Mouse (Mus musculus): Measurements from ENCODE around the gene Igsf10. TPM values are rescaled to one million over a fixed set of nuclear protein-coding genes. Genes with fewer than 3 reads are reported as not detected.

The Igsf10 gene
- polyA plus RNA-seq, 1 experiment from 2014 or later = 2.8 TPM

GRCm38 (mm10) chr3:59321278-59321876 is 22.8 kb downstream of the Igsf10 start:
- Histone ChIP-seq H3K27me3 (no peaks in the 10 kb centered on the region), H3K9me3 (no peaks in the 10 kb centered on the region), H3K4me3 (no peak overlapping the region), H3K4me2 (no peak overlapping the region), H3K4me1 (replicated peaks) (no peaks in the 10 kb centered on the region), H3K36me3 (peaks cover 21% of the 10 kb centered on the region), H3K9ac (no peak overlapping the region), H3K27ac (replicated peaks) (no peak overlapping the region)
- no peak for ATAC-seq (ENCODE audit: low read depth)
- 45% methylated on average over 7 of the region's 7 CpGs for WGBS

GRCm38 (mm10) chr3:59316077-59316476 is 28.1 kb downstream of the Igsf10 start:
- Histone ChIP-seq H3K9me3 (no peaks in the 10 kb centered on the region), H3K27me3 (no peaks in the 10 kb centered on the region), H3K9ac (no peak overlapping the region), H3K4me3 (no peak overlapping the region), H3K4me1 (replicated peaks) (no peaks in the 10 kb centered on the region), H3K4me2 (no peak overlapping the region), H3K27ac (replicated peaks) (no peak overlapping the region), H3K36me3 (peaks cover 21% of the 10 kb centered on the region)
- 74% methylated on average over 7 of the region's 7 CpGs for WGBS
- ATAC-seq (ENCODE audit: low read depth) = no peak

- Histone ChIP-seq H3K9ac (no peak overlapping the region), H3K36me3 (peaks cover 1% of the 10 kb centered on the region; the same call in 1 of the 2 replicates), H3K27me3 (no peaks in the 10 kb centered on the region), H3K4me2 (no peak overlapping the region), H3K9me3 (no peaks in the 10 kb centered on the region), H3K4me1 (replicated peaks) (no peaks in the 10 kb centered on the region), H3K4me3 (no peak overlapping the region), H3K27ac (replicated peaks) (no peak overlapping the region)
- ATAC-seq (ENCODE audit: low read depth) = no peak
- 91% methylated on average over 10 of the region's 10 CpGs for WGBS
Measured at GRCm38 (mm10) chr3:59312610-59313009, 31.6 kb downstream of the Igsf10 start.

DNA sequence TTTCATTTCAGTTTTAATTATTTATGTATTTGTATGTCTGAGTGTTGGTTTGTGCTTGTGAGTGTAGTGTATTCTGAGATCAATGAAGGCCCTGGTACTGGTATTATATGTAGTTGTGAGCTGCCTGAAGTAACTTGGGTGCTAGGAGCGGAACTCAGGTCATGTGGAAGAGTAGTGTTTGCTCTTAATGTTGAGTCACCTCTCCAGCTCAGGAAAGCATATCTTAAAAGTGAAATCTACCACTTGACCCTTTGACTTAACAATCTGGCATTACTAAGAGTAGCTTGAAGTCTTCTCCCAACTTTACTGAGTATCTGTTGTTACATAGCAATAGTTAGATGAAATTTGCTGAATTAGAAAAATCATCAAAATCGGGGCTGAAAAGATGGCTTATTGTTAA is 38.7 kb downstream of the Igsf10 start:
- WGBS = 94% methylated on average over 2 of the region's 2 CpGs
- no peak for ATAC-seq (ENCODE audit: low read depth)
- Histone ChIP-seq H3K27ac (replicated peaks) (no peak overlapping the region), H3K36me3 (no peaks in the 10 kb centered on the region), H3K9me3 (no peaks in the 10 kb centered on the region), H3K4me2 (no peak overlapping the region), H3K27me3 (no peaks in the 10 kb centered on the region), H3K4me3 (no peak overlapping the region), H3K4me1 (replicated peaks) (no peaks in the 10 kb centered on the region), H3K9ac (no peak overlapping the region)

DNA sequence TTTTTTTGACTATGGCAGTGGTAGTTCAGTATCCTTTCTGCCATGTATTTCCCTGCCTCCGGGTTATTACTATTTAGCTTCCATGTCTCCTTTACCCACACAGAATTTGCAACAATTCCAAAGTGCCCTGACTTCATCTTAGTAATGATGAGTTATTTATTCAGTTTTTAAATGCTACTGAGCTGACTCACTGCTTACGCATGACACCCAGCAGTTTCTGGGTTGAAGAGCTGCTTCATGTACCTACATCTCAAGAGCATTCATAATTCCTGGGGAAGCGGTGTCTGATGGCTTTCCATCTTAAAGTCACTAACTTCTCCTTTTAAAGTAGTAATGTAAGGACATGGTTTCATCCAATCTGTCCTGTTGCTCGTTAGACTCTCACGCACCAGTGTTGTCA is 39.2 kb downstream of the Igsf10 start:
- no peaks in the 10 kb centered on the region for H3K27me3 ChIP-seq
- no peak overlapping the region for H3K27ac ChIP-seq (replicated peaks)
- no peaks in the 10 kb centered on the region for H3K4me1 ChIP-seq (replicated peaks)
- ATAC-seq (ENCODE audit: low read depth) = no peak
- WGBS = 90% methylated on average over 5 of the region's 5 CpGs
- H3K9me3 ChIP-seq = no peaks in the 10 kb centered on the region
- no peak overlapping the region for H3K4me2 ChIP-seq
- H3K4me3 ChIP-seq = no peak overlapping the region
- H3K9ac ChIP-seq = no peak overlapping the region
- no peaks in the 10 kb centered on the region for H3K36me3 ChIP-seq

- 80% methylated on average over 16 of the region's 16 CpGs for WGBS
- no peaks in the 10 kb centered on the region for H3K4me1 ChIP-seq (replicated peaks)
- H3K9me3 ChIP-seq = no peaks in the 10 kb centered on the region
- no peak for ATAC-seq (ENCODE audit: low read depth)
- H3K36me3 ChIP-seq = no peaks in the 10 kb centered on the region
- H3K27ac ChIP-seq (replicated peaks) = no peak overlapping the region
- no peak overlapping the region for H3K9ac ChIP-seq
- H3K27me3 ChIP-seq = no peaks in the 10 kb centered on the region
- no peak overlapping the region for H3K4me3 ChIP-seq
- H3K4me2 ChIP-seq = no peak overlapping the region
Measured at GRCm38 (mm10) chr3:59297653-59298052, 46.5 kb downstream of the Igsf10 start.

- Histone ChIP-seq H3K4me1 (replicated peaks) (no peaks in the 10 kb centered on the region), H3K4me3 (no peak overlapping the region), H3K4me2 (no peak overlapping the region), H3K36me3 (no peaks in the 10 kb centered on the region), H3K27me3 (no peaks in the 10 kb centered on the region), H3K9ac (no peak overlapping the region), H3K9me3 (no peaks in the 10 kb centered on the region), H3K27ac (replicated peaks) (no peak overlapping the region)
- 94% methylated on average over 5 of the region's 5 CpGs for WGBS
- ATAC-seq (ENCODE audit: low read depth) = no peak
Measured at GRCm38 (mm10) chr3:59296563-59297130, 47.5 kb downstream of the Igsf10 start.

DNA sequence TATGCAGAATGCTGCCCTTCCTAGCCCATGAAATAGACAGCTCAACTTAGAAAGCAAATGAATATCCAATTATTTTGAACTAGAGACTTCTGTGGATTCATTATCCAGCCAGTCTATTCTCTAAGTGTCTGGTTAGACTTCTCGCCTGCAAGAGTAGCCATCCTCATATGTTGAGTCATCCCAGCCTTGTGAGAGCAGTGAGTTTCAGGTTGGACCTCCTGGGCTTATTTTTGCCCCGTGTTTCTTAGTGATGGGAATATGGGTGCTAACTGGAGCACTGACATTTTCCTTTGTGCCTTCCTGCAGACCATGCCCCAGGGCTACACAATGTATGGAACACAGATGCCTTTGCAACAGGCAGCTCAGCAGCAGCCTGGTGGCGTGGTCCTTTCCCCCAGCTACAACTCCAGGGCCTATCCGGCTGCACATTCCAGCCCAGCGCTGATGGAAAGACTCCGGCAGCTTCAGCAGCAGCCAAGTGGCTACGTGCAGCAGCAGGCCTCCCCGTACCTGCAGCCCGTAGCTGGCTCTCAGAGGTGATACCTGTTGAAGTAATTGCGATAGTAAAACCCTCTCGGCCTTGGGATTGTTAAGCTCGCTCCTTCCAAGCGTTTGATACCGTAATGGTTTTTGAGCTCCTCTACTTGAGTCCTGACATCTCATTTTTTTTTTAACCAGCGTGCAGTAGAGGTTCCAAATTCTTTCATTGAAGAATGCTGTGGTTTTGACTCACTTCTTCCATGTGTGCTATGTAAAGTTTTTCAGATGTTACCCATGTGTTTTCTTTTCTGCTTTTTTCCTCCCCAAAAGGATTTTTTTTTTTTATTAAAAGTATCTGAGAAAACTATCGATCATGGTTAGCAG is 48.3 kb downstream of the Igsf10 start:
- Histone ChIP-seq H3K4me1 (replicated peaks) (no peaks in the 10 kb centered on the region), H3K9ac (no peak overlapping the region), H3K27ac (replicated peaks) (no peak overlapping the region), H3K9me3 (no peaks in the 10 kb centered on the region), H3K4me3 (no peak overlapping the region), H3K4me2 (no peak overlapping the region), H3K36me3 (no peaks in the 10 kb centered on the region), H3K27me3 (no peaks in the 10 kb centered on the region)
- WGBS = 91% methylated on average over 16 of the region's 16 CpGs
- no peak for ATAC-seq (ENCODE audit: low read depth)

- no peaks in the 10 kb centered on the region for H3K9me3 ChIP-seq
- H3K4me3 ChIP-seq = no peak overlapping the region
- no peaks in the 10 kb centered on the region for H3K27me3 ChIP-seq
- WGBS = 72% methylated on average over 5 of the region's 5 CpGs
- no peaks in the 10 kb centered on the region for H3K36me3 ChIP-seq
- no peak for ATAC-seq (ENCODE audit: low read depth)
- no peak overlapping the region for H3K4me2 ChIP-seq
- H3K27ac ChIP-seq (replicated peaks) = no peak overlapping the region
- no peak overlapping the region for H3K9ac ChIP-seq
- no peaks in the 10 kb centered on the region for H3K4me1 ChIP-seq (replicated peaks)
Measured at GRCm38 (mm10) chr3:59293437-59294199, 50.6 kb downstream of the Igsf10 start.

DNA sequence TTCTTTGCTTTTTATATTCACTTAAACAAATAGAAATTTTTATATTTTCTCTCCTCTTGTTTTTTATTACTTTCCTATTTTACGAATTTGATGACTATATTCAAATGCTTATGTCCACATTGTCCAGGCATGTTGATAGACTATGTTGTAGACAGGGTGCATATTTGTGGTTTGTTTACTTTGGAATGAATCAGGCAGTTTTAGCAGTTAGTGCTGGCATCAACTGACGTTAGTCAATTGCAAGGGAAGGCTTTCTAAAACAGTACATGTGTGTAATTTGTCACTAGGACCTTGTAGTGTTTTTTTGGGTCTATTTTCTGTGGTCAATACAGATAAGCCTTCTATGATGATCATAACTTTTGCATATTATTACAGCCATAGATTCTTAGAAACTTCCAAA is 53.6 kb downstream of the Igsf10 start:
- Histone ChIP-seq H3K36me3 (no peaks in the 10 kb centered on the region), H3K9ac (no peak overlapping the region), H3K9me3 (no peaks in the 10 kb centered on the region), H3K4me2 (no peak overlapping the region), H3K4me3 (no peak overlapping the region), H3K4me1 (replicated peaks) (no peaks in the 10 kb centered on the region), H3K27ac (replicated peaks) (no peak overlapping the region), H3K27me3 (no peaks in the 10 kb centered on the region)
- ATAC-seq (ENCODE audit: low read depth) = no peak
- WGBS = 82% methylated on average over 2 of the region's 2 CpGs

GRCm38 (mm10) chr3:59278620-59279019 is 65.6 kb downstream of the Igsf10 start:
- no peak overlapping the region for H3K9ac ChIP-seq
- H3K36me3 ChIP-seq = peaks cover 10% of the 10 kb centered on the region; the same call in 1 of the 2 replicates
- no peak overlapping the region for H3K4me2 ChIP-seq
- no peak overlapping the region for H3K4me3 ChIP-seq
- no peaks in the 10 kb centered on the region for H3K27me3 ChIP-seq
- ATAC-seq (ENCODE audit: low read depth) = no peak
- H3K9me3 ChIP-seq = no peaks in the 10 kb centered on the region
- no peak overlapping the region for H3K27ac ChIP-seq (replicated peaks)
- H3K4me1 ChIP-seq (replicated peaks) = peaks cover 7% of the 10 kb centered on the region; the same call in 1 of the 2 replicates

DNA sequence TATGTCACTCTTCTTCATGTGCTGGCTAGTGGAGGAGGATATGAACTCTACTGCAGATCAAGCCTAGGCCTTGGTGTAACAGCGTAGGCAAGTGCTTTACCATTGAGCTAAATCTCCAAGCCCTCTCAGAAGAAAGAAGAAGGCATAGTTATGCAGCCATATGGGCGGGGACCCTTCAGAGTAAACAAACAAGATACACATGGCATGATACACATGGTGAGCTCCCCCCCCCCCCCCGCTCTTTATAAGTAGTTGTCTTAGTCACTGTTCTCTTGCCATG is 66.0 kb downstream of the Igsf10 start:
- H3K4me1 ChIP-seq (replicated peaks) = peaks cover 7% of the 10 kb centered on the region; the same call in 1 of the 2 replicates
- no peaks in the 10 kb centered on the region for H3K9me3 ChIP-seq
- H3K36me3 ChIP-seq = peaks cover 10% of the 10 kb centered on the region; the same call in 1 of the 2 replicates
- no peak overlapping the region for H3K4me2 ChIP-seq
- no peak overlapping the region for H3K27ac ChIP-seq (replicated peaks)
- H3K9ac ChIP-seq = no peak overlapping the region
- ATAC-seq (ENCODE audit: low read depth) = no peak
- WGBS = 88% methylated on average over 3 of the region's 3 CpGs
- H3K27me3 ChIP-seq = no peaks in the 10 kb centered on the region
- no peak overlapping the region for H3K4me3 ChIP-seq

Data from neural tube, embryonic 13.5 days (tissue).